ENCODE assay signal across 22 mouse cellular contexts in the genomic region with DNA sequence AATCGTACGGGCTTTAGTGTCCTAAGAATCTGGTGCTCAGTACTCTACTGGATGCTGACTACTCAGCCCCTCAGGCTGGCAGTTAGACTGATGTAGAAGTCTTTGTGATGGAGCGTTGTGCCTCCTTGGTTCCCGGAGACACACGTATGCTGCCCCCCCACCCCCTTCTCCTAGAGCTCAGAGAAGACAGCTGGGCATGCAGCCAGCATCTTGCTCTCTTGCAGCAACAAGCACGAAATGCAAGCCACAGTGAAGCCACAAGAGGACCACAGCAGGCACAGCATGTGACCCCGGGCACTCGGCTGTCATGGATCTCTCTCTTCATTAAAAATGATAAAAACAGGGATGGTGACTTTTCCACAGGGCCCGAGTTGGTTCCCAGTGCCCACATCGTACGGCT. TPM values are rescaled to one million over a fixed set of nuclear protein-coding genes. Genes with fewer than 3 reads are reported as not detected.
DNase-seq lines count a peak whose midpoint lies in the region; ATAC-seq and TF ChIP-seq lines count a peak whose summit lies in the region.
"Had no signal": no experiment of that assay in that cellular context is flagged by ENCODE, and none has a peak within 500 bp of the region (broad histone marks: within the 10 kb centered on the region; RNA-seq: fewer than 3 reads in every experiment).

No protein-coding gene starts in this region.

- no peak for TF ChIP-seq CTCF in midbrain, postnatal 0 days (IDR thresholded peaks at IDR 0.05)

- H3K4me3 ChIP-seq in forebrain, embryonic 14.5 days (ENCODE audit: low read depth, low read length) = no peak overlapping the region
- no peak overlapping the region for H3K4me3 ChIP-seq in forebrain, embryonic 16.5 days (replicated peaks; ENCODE audit: low read length)
- H3K4me3 ChIP-seq in midbrain, postnatal 0 days (ENCODE audit: low read depth, low read length) = no peak overlapping the region
- H3K4me3 ChIP-seq in midbrain, embryonic 13.5 days (replicated peaks) = no peak overlapping the region
- H3K4me3 ChIP-seq in hindbrain, embryonic 13.5 days = no peak overlapping the region
- H3K4me3 ChIP-seq: heart, embryonic 13.5 days; hindbrain, embryonic 12.5 days; intestine, embryonic 15.5 days had no signal

- H3K4me1 ChIP-seq in forebrain, embryonic 14.5 days (ENCODE audit: control insufficient read depth, insufficient read depth, low read length) = no peaks in the 10 kb centered on the region
- H3K4me1 ChIP-seq in forebrain, embryonic 16.5 days (replicated peaks; ENCODE audit: control insufficient read depth, insufficient read depth, low read length) = no peaks in the 10 kb centered on the region
- no peaks in the 10 kb centered on the region for H3K4me1 ChIP-seq in midbrain, postnatal 0 days (ENCODE audit: insufficient read depth, low read length)
- no peaks in the 10 kb centered on the region for H3K4me1 ChIP-seq in midbrain, embryonic 13.5 days (replicated peaks)
- H3K4me1 ChIP-seq in hindbrain, embryonic 13.5 days (replicated peaks) = no peaks in the 10 kb centered on the region
- H3K4me1 ChIP-seq: heart, embryonic 13.5 days; hindbrain, embryonic 12.5 days; intestine, embryonic 15.5 days had no signal

- H3K36me3 ChIP-seq in forebrain, embryonic 14.5 days (ENCODE audit: control insufficient read depth, insufficient read depth, low read length) = no peaks in the 10 kb centered on the region
- H3K36me3 ChIP-seq in forebrain, embryonic 16.5 days (ENCODE audit: control insufficient read depth, insufficient read depth) = no peaks in the 10 kb centered on the region
- H3K36me3 ChIP-seq in midbrain, postnatal 0 days (ENCODE audit: insufficient read depth, low read length) = no peaks in the 10 kb centered on the region
- H3K36me3 ChIP-seq in midbrain, embryonic 13.5 days = no peaks in the 10 kb centered on the region
- H3K36me3 ChIP-seq in hindbrain, embryonic 13.5 days = no peaks in the 10 kb centered on the region
- H3K36me3 ChIP-seq: heart, embryonic 13.5 days; hindbrain, embryonic 12.5 days; intestine, embryonic 15.5 days had no signal

- H3K4me2 ChIP-seq in forebrain, embryonic 14.5 days (ENCODE audit: low read length) = no peak overlapping the region
- H3K4me2 ChIP-seq in forebrain, embryonic 16.5 days (ENCODE audit: low read length) = no peak overlapping the region
- H3K4me2 ChIP-seq in midbrain, postnatal 0 days (ENCODE audit: low read depth, low read length, poor library complexity, severe bottlenecking) = no peak overlapping the region
- no peak overlapping the region for H3K4me2 ChIP-seq in midbrain, embryonic 13.5 days (replicated peaks)
- no peak overlapping the region for H3K4me2 ChIP-seq in hindbrain, embryonic 13.5 days
- H3K4me2 ChIP-seq: heart, embryonic 13.5 days; hindbrain, embryonic 12.5 days; intestine, embryonic 15.5 days had no signal

- WGBS in forebrain, embryonic 14.5 days = 78% methylated on average over 11 of the region's 11 CpGs
- WGBS in forebrain, embryonic 16.5 days = 70% methylated on average over 11 of the region's 11 CpGs
- WGBS in midbrain, postnatal 0 days = 72% methylated on average over 11 of the region's 11 CpGs
- WGBS in midbrain, embryonic 13.5 days = 88% methylated on average over 11 of the region's 11 CpGs
- WGBS in hindbrain, embryonic 13.5 days = 82% methylated on average over 11 of the region's 11 CpGs

- DNase-seq in forebrain, embryonic 14.5 days (ENCODE audit: low spot score) = peak; percentile 2
- DNase-seq in midbrain, postnatal 0 days (ENCODE audit: low spot score) = peak; percentile 2
- DNase-seq: adrenal gland, postnatal 10 days; cerebellum, adult 11-12 months; cerebellum, adult 9-11 months; forebrain, postnatal 0 days; gastrocnemius, postnatal 14 days; heart, postnatal 36 days had no signal

- ATAC-seq in forebrain, embryonic 14.5 days = no peak
- ATAC-seq in forebrain, embryonic 16.5 days = no peak
- no peak for ATAC-seq in midbrain, postnatal 0 days (ENCODE audit: low FRiP score)
- no peak for ATAC-seq in midbrain, embryonic 13.5 days
- peak; percentile 37 for ATAC-seq in granulocyte monocyte progenitor cell, adult 5-6 weeks (replicated peaks; ENCODE audit: poor library complexity, severe bottlenecking)
- no peak for ATAC-seq in hindbrain, embryonic 13.5 days (ENCODE audit: low FRiP score)
- ATAC-seq: forebrain, postnatal 0 days; intestine, embryonic 15.5 days had no signal

- no peak overlapping the region for H3K9ac ChIP-seq in forebrain, embryonic 14.5 days (ENCODE audit: low read length)
- H3K9ac ChIP-seq in forebrain, embryonic 16.5 days (replicated peaks; ENCODE audit: low read depth, low read length) = no peak overlapping the region
- no peak overlapping the region for H3K9ac ChIP-seq in midbrain, postnatal 0 days (replicated peaks; ENCODE audit: low read length, poor library complexity, severe bottlenecking)
- H3K9ac ChIP-seq in midbrain, embryonic 13.5 days (replicated peaks) = no peak overlapping the region
- H3K9ac ChIP-seq in hindbrain, embryonic 13.5 days = no peak overlapping the region
- H3K9ac ChIP-seq: forebrain, postnatal 0 days; heart, embryonic 13.5 days; hindbrain, embryonic 12.5 days; intestine, embryonic 15.5 days had no signal

- no peaks in the 10 kb centered on the region for H3K27me3 ChIP-seq in forebrain, embryonic 14.5 days (replicated peaks; ENCODE audit: control insufficient read depth, insufficient read depth, low read length)
- H3K27me3 ChIP-seq in forebrain, embryonic 16.5 days (replicated peaks; ENCODE audit: control insufficient read depth, insufficient read depth, low read length) = no peaks in the 10 kb centered on the region
- no peaks in the 10 kb centered on the region for H3K27me3 ChIP-seq in midbrain, postnatal 0 days (ENCODE audit: insufficient read depth, low read length)
- no peaks in the 10 kb centered on the region for H3K27me3 ChIP-seq in midbrain, embryonic 13.5 days
- H3K27me3 ChIP-seq in hindbrain, embryonic 13.5 days = 0 out of 2 replicates have a peak, but pooled peaks cover under 1% of the 10 kb centered on the region
- H3K27me3 ChIP-seq: hindbrain, embryonic 12.5 days; intestine, embryonic 15.5 days had no signal

- H3K9me3 ChIP-seq in forebrain, embryonic 14.5 days (replicated peaks; ENCODE audit: control insufficient read depth, low read length) = peaks cover 5% of the 10 kb centered on the region; the same call in 1 of the 2 replicates
- peaks cover 6% of the 10 kb centered on the region; the same call in 1 of the 2 replicates for H3K9me3 ChIP-seq in forebrain, embryonic 16.5 days (ENCODE audit: control insufficient read depth, low read length)
- no peaks in the 10 kb centered on the region for H3K9me3 ChIP-seq in midbrain, postnatal 0 days (ENCODE audit: low read length)
- 0 out of 2 replicates have a peak, but pooled peaks cover 4% of the 10 kb centered on the region for H3K9me3 ChIP-seq in midbrain, embryonic 13.5 days
- peaks cover 7% of the 10 kb centered on the region; the same call in 1 of the 2 replicates for H3K9me3 ChIP-seq in hindbrain, embryonic 13.5 days
- H3K9me3 ChIP-seq: intestine, embryonic 15.5 days had no signal

- no peak overlapping the region for H3K27ac ChIP-seq in forebrain, embryonic 14.5 days (ENCODE audit: low read depth, low read length)
- H3K27ac ChIP-seq in forebrain, embryonic 16.5 days (ENCODE audit: low read length) = no peak overlapping the region
- no peak overlapping the region for H3K27ac ChIP-seq in midbrain, postnatal 0 days (ENCODE audit: low read depth, low read length)
- H3K27ac ChIP-seq in midbrain, embryonic 13.5 days = no peak overlapping the region
- H3K27ac ChIP-seq in hindbrain, embryonic 13.5 days = no peak overlapping the region
- H3K27ac ChIP-seq: heart, embryonic 13.5 days; hindbrain, embryonic 12.5 days; intestine, embryonic 15.5 days had no signal

RNA-seq across cellular contexts. Expression of a gene that starts 5.2 kb away (rescaled TPM):
- polyA plus RNA-seq in forebrain, embryonic 14.5 days (2014; fragmentation: Nextera tagmentation; extraction: Ambion mirVana) = 0.81 and 0.91 TPM in 2 replicates
- 0.72 and 1.3 TPM in 2 replicates for polyA plus RNA-seq in forebrain, embryonic 16.5 days (2015; fragmentation: Nextera tagmentation; extraction: Ambion mirVana)
- 0.82 and 1.1 TPM in 2 replicates for total RNA-seq in midbrain, postnatal 0 days (2014; rRNA removed)
- 1.4 TPM in 2 replicates for polyA plus RNA-seq in midbrain, postnatal 0 days (2015; fragmentation: Nextera tagmentation; extraction: Ambion mirVana)
- polyA plus RNA-seq in midbrain, embryonic 13.5 days (2015; fragmentation: Nextera tagmentation; extraction: Ambion mirVana) = 1.5 and 1.6 TPM in 2 replicates
- total RNA-seq in granulocyte monocyte progenitor cell, adult 5-6 weeks (2014; fragmentation: Nextera tagmentation) = 1.2 and 1.3 TPM in 2 replicates
- total RNA-seq in granulocyte monocyte progenitor cell, adult 5-6 weeks (2017) = 2.8 and 3.9 TPM in 2 replicates
- polyA plus RNA-seq in hindbrain, embryonic 13.5 days (2015; fragmentation: Nextera tagmentation; extraction: Ambion mirVana) = 1.3 and 2.3 TPM in 2 replicates
- total RNA-seq: adrenal gland, postnatal 10 days; gastrocnemius, adult 18-20 months; gastrocnemius, postnatal 14 days had no signal

RNA-seq across cellular contexts. Expression of a gene that starts 5.2 kb away (rescaled TPM):
- polyA plus RNA-seq in forebrain, embryonic 14.5 days (2014; fragmentation: Nextera tagmentation; extraction: Ambion mirVana) = 167 and 176 TPM in 2 replicates
- 138 and 150 TPM in 2 replicates for polyA plus RNA-seq in forebrain, embryonic 16.5 days (2015; fragmentation: Nextera tagmentation; extraction: Ambion mirVana)
- total RNA-seq in midbrain, postnatal 0 days (2014; rRNA removed) = 29.4 and 40.7 TPM in 2 replicates
- 76.7 and 83.8 TPM in 2 replicates for polyA plus RNA-seq in midbrain, postnatal 0 days (2015; fragmentation: Nextera tagmentation; extraction: Ambion mirVana)
- 121 and 128 TPM in 2 replicates for polyA plus RNA-seq in midbrain, embryonic 13.5 days (2015; fragmentation: Nextera tagmentation; extraction: Ambion mirVana)
- total RNA-seq in granulocyte monocyte progenitor cell, adult 5-6 weeks (2014; fragmentation: Nextera tagmentation) = 100 and 111 TPM in 2 replicates
- 158 and 165 TPM in 2 replicates for total RNA-seq in granulocyte monocyte progenitor cell, adult 5-6 weeks (2017)
- 106 and 121 TPM in 2 replicates for polyA plus RNA-seq in hindbrain, embryonic 13.5 days (2015; fragmentation: Nextera tagmentation; extraction: Ambion mirVana)

RNA-seq across cellular contexts. Expression of a gene that starts 43.3 kb away (rescaled TPM):
- polyA plus RNA-seq in forebrain, embryonic 14.5 days (2014; fragmentation: Nextera tagmentation; extraction: Ambion mirVana) = not detected in 2 replicates
- not detected in 2 replicates for polyA plus RNA-seq in forebrain, embryonic 16.5 days (2015; fragmentation: Nextera tagmentation; extraction: Ambion mirVana)
- not detected in 2 replicates for total RNA-seq in midbrain, postnatal 0 days (2014; rRNA removed)
- not detected in 2 replicates for polyA plus RNA-seq in midbrain, postnatal 0 days (2015; fragmentation: Nextera tagmentation; extraction: Ambion mirVana)
- polyA plus RNA-seq in midbrain, embryonic 13.5 days (2015; fragmentation: Nextera tagmentation; extraction: Ambion mirVana) = not detected in 2 replicates
- not detected in 2 replicates for total RNA-seq in granulocyte monocyte progenitor cell, adult 5-6 weeks (2014; fragmentation: Nextera tagmentation)
- total RNA-seq in granulocyte monocyte progenitor cell, adult 5-6 weeks (2017) = not detected in 2 replicates
- not detected in 2 replicates for polyA plus RNA-seq in hindbrain, embryonic 13.5 days (2015; fragmentation: Nextera tagmentation; extraction: Ambion mirVana)
- total RNA-seq: adrenal gland, postnatal 10 days; adrenal gland, postnatal 4 days; ES-E14; forebrain, postnatal 0 days; gastrocnemius, adult 18-20 months; gastrocnemius, postnatal 14 days; heart, postnatal 36 days had no signal
- polyA plus RNA-seq: embryonic facial prominence, embryonic 11.5 days; forebrain, embryonic 11.5 days; forebrain, postnatal 0 days; gonadal fat pad, adult 2 months; heart, embryonic 13.5 days; heart, postnatal 0 days; hindbrain, embryonic 12.5 days; intestine, embryonic 15.5 days had no signal
